Mouse (Mus musculus): ENCODE measurements around the gene Zfp940.
"Not testable (repeated sequence)": the region's sequence is repeated elsewhere in the genome, so short reads cannot be mapped to it uniquely, and the experiment has no call there.

The Zfp940 gene

DNA sequence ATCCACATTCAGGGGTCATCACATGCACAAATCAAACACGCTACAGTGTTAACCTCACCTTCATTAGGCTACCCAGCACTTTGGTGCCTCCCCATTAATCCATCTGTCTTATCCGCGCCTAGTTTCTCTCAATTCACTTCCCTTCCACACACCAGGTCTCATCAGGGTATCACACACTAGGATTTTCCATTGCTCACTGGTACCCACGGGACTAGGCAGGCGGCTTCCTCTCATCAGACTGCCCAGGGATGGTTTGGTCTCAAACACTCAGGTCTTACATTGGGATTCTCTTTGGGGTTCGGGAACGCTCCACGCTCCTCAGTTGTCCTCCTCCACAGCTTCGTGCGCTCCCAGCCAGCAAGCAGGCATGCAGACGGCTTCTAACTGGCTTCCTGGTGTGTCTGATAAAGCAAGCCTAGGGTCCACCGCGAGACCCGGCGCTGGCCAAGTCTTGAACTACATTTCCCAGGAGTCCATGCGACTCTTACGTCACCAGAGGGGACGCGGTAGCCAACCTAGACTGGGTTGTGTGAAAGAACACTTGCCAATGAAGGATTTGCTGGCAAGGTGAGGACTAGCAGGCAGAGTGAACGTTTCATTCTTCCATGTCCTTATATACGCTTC lies at the start of gene Zfp940:
Gene Zfp940 (minus strand): TSS at position 451 of the 624 bp plus-strand sequence.
- DNase-seq (ENCODE audit: low spot score in 2 of 2): peak; percentile 67 to 75

- no peak for DNase-seq (ENCODE audit: low spot score in 2 of 2)
Measured at GRCm38 (mm10) chr7:29898351-29898750, 44.9 kb upstream of the Zfp940 start.

DNA sequence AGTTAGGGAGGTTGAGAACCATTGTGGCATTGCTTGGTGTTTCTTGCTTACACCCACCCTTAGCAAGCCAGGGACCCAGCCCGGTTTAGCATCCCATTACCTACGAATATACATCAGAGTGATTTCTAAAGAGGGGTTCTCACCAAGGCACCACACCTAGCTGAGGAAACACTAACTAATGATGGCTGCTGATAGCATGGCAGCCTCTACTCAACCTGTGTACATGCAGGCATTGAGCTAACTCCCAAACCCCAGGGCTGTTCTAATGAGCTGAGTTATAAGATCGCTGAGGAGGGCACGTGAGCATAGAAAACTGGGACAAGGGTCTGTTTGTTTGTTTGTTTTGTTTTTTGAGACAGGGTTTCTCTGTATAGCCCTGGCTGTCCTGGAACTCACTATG lies 39.3 kb upstream of the Zfp940 start:
- DNase-seq (ENCODE audit: low spot score in 2 of 2): no peak

GRCm38 (mm10) chr7:29890501-29890900 lies 37.0 kb upstream of the Zfp940 start:
- DNase-seq (ENCODE audit: low spot score in 2 of 2): no peak

- DNase-seq (ENCODE audit: low spot score in 2 of 2): no peak
Measured at GRCm38 (mm10) chr7:29880916-29881315, 27.4 kb upstream of the Zfp940 start.

DNA sequence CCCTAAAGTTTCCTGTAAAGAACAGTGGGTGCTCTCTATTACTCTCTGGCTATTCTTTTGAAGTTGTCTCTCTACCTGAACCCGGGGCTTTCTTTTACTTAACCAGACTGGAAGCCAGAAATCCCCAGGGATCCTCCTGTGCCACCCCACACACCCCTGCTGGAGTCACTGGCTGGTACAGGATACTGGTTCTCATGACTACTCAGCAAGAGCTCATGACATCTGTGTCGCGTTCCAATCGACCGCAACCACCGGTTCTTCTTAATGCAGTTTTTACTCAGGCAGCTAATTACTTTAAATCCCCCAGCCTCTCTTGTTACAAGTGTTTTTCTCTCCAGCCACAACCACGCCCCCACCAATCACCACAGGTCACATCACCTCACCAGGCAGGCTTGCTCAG lies 26.6 kb upstream of the Zfp940 start:
- no peak for DNase-seq (ENCODE audit: low spot score in 2 of 2)

DNA sequence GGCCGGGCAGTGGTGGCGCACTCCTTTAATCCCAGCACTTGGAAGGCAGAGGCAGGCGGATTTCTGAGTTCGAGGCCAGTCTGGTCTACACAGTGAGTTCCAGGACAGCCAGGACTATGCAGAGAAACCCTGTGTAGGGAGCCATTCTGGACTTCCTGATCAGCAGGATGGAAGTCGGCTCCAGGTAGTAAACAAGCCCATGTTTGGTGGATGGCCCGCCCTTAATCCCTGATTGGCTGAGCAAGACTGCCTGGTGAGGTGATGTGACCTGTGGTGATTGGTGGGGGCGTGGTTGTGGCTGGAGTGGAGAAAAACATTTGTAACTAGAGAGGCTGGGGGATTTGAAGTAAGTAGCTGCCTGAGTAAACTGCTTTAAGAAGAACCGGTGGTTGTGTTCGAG lies 24.1 kb upstream of the Zfp940 start:
- DNase-seq (ENCODE audit: low spot score in 2 of 2): not testable (repeated sequence)

DNA sequence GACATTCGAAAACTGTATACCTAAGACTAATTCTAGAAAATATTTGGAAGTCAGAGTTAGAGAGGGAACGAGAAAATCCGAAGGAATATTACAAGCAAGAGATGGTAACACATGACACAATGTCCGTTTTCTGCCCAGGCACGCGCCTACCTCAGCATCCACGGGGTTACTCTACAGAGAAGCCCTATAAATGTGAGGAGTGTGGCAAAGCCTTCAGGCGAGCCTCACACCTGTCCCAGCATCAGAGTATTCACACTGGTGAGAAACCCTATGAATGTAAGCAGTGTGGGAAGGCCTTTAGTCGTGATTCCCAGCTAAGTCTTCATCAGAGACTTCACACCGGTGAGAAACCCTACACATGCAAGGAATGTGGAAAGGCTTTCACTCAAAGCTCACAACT lies 20.8 kb upstream of the Zfp940 start:
- no peak for DNase-seq (ENCODE audit: low spot score in 2 of 2)

- DNase-seq (ENCODE audit: low spot score in 2 of 2): no peak
Measured at GRCm38 (mm10) chr7:29861660-29862059, 8.2 kb upstream of the Zfp940 start.

- peak; percentile 69 to 77 for DNase-seq (ENCODE audit: low spot score in 2 of 2)
Measured at GRCm38 (mm10) chr7:29859532-29860517, 6.4 kb upstream of the Zfp940 start, which contains the start of gene Zfp420. Gene Zfp420, plus strand, starts transcription at chr7:29859979.

DNA sequence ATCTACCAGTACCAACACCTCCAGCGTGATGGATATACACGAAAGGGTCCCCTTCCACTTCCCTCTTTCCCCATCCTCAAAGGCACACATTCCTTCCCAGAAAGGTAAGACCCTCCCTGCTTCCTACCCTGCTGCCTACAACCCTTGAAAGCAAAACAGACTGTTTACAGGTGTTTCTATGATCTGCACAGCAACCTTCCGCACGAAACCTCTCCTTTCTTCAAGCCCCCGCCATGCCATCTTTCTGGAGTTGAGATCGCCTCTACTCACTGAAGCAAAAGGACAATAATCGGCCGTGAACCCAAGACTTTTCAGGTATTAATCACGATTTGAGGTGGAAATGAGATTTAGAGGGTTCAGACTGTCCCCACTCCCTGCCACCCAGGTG lies 644 bp downstream of the Zfp940 start:
- DNase-seq (ENCODE audit: low spot score in 2 of 2): no peak

DNA sequence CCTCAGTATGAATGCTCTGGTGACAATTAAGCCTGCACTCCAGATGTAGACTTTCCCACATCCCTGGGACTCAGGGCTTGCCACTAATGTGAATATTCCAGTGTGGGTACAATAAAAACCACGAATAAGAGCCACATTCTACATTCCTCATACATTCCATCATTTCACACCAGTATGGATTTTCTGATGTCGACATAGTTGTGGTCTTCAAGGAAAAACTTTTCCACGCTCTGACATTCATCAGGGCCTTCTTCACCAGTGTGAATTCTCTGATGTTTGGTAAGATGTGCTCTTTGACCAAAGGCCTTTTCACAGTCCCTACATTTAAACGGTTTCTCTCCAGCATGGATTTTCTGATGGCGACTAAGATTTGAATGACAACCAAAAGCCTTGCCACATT lies 8.9 kb downstream of the Zfp940 start:
- DNase-seq (ENCODE audit: low spot score in 2 of 2): no peak

GRCm38 (mm10) chr7:29842105-29842504 lies 11.4 kb downstream of the Zfp940 start:
- no peak for DNase-seq (ENCODE audit: low spot score in 2 of 2)

- no peak for DNase-seq (ENCODE audit: low spot score in 2 of 2)
Measured at GRCm38 (mm10) chr7:29839256-29839655, 14.2 kb downstream of the Zfp940 start.

DNA sequence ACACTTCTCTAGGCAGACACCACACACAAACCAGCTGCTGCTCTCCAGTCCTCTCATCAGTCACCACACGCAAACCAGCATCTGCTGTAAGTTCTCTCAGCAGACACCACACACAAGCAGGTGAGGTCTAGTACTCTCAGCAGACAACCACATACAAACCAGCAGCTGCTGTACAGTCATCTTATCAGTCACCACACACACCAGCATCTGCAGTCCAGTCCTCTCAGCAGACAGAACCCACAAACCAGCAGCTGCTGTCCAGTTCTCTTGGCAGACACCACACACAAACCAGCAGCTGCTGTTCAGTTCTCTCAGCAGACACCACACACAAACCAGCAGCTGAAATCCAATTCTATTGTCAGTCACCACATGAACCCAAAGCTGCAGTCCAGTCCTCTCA lies 16.7 kb downstream of the Zfp940 start:
- no peak for DNase-seq (ENCODE audit: low spot score in 2 of 2)

- DNase-seq (ENCODE audit: low spot score in 2 of 2): no peak
Measured at GRCm38 (mm10) chr7:29829804-29830203, 23.7 kb downstream of the Zfp940 start.

DNA sequence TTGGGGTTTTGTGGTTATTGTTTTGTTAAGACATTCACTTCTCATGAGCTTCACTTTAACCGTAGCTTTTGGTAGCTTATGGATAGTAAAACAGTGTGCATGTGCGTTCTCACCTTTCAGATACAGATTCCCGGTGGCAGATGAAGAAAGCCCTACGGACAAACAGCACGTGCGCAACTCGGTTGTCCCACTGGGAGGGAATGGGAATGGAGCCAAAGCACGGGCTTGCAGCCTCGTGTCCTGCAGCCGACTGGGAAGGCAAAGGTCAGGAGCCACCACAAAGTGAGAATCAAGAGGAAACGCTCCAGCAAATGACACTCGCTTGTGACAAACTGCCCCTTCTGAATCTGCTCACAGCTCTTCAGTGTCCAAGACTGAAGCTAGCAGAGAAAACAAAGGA lies 25.5 kb downstream of the Zfp940 start:
- DNase-seq (ENCODE audit: low spot score in 2 of 2): no peak

DNA sequence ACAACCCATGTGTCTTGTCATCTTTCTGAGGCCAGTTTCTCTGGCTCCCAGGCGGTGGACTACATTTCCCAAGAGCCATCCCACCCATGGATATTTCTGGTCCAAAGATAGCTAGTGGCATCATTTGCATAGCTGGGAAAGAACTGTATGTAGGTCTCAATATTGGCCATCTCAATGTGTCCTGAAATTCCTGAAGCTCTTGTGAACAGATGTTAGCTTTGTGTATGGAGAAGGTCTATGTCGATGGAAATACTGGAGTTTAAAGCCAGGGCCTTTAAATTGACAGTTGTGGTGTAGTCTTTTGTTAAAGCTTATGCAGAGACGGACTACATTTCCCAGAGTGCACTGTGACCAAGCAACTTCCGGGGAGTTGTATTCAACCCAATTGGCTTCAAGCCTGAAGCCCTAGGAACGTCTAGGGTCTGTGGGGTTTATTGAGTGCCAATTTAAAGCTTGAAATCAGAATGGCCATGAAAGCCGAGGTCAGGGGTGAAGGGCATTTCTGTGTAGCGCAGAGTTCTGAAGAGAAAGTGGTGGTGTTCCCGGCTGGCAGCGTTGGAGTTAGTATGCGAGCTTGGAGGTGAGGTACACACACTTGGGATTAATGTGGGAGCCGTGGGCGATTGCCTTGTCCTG lies 34.7 kb downstream of the Zfp940 start:
- peak; percentile 68 to 71 for DNase-seq (ENCODE audit: low spot score in 2 of 2)

DNA sequence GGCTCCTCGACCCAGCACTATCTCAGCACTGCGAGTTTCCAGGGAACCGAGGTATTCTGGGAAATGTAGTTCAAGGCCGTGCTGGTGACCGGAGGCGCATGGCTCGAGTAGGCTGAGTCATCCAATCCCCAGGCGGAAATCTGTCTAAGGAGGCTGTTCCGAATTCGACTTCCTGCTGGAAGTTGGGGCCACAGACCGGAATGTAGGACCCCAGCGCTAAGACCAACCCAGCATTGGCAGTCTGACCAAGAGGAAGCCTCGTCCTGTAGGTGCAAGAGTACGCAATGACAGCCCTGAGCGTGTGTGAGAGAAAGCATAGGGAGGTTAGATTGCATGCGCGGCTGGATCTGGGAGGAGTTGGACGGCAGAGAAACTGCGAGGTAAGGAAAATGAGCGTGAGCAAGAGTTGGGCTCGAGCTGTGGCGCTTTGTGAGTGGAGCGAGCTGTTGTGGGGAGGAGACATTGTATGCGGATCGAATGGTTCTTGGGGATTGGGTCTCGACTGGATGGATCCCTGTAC lies 37.5 kb downstream of the Zfp940 start, which contains the start of gene Zfp790:
Gene Zfp790 (plus strand): TSS at position 205 of the 520 bp plus-strand sequence.
- peak; percentile 77 to 78 for DNase-seq (ENCODE audit: low spot score in 2 of 2)

DNA sequence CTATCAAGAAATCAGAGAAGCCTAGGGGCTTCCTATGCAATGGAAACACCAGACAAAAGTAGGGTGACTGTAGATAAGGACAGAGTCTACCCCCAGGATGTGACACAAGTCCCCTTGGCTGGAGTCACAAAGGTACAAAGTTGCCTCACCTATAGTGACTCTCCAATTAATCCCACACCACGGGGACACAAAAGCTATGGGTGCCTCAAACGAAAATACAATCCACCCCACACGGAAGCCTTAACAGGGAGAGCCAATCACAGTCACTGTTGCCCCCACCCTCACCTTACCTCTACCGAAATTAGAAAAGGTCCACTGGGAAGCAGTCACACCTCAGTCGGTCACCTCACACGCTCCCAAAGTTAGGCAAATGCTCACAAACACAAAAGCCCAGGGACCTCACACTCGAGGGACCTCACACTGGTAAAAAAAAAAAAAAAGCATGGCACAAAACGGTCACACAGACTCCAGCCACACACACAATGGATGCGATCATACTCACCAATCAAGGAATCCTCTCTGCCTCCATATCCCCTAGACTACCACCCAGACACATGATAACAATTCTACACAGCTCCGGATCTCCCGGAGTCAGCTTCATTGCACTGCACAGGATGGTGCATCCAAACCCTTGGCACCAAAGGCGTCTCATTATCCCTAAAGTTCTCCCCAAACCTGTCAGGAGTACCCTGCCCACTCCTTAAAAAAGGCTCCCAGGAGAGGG lies 38.2 kb downstream of the Zfp940 start:
- DNase-seq (ENCODE audit: low spot score in 2 of 2): no peak

- no peak for DNase-seq (ENCODE audit: low spot score in 2 of 2)
Measured at GRCm38 (mm10) chr7:29814381-29814780, 39.1 kb downstream of the Zfp940 start.
